Mouse (Mus musculus): Measurements from ENCODE around the gene Iqschfp. TPM values are rescaled to one million over a fixed set of nuclear protein-coding genes. Genes with fewer than 3 reads are reported as not detected.

Iqschfp gene
- total and polyA plus RNA-seq, 2 experiments, result not detected

- Histone ChIP-seq H3K79me2 (ENCODE audit: control insufficient read depth, insufficient read depth, low read length) (no peaks in the 10 kb centered on the region), H3K27ac (replicated peaks; ENCODE audit: insufficient read depth, low read depth, low read length) (no peak overlapping the region), H3K9ac (ENCODE audit: low read depth, low read length) (no peak overlapping the region), H3K4me3 (ENCODE audit: insufficient read depth, low read depth, low read length) (no peak overlapping the region), H3K36me3 (ENCODE audit: control insufficient read depth, insufficient read depth, low read length) (no peaks in the 10 kb centered on the region), H3K27me3 (ENCODE audit: control insufficient read depth, insufficient read depth, low read length) (no peaks in the 10 kb centered on the region), H3K4me1 (ENCODE audit: control insufficient read depth, insufficient read depth, low read length) (no peaks in the 10 kb centered on the region)
- no peak for TF ChIP-seq CTCF (IDR thresholded peaks at IDR 0.05; ENCODE audit: low read depth, low read length)
- no peak for TF ChIP-seq POLR2A (IDR thresholded peaks at IDR 0.05; ENCODE audit: extremely low read depth, insufficient read depth, low read length)
- DNase-seq (ENCODE audit: extremely low read depth, low read depth, low spot score), result no peak
- WGBS, result 87% methylated on average over 4 of the region's 4 CpGs
Measured at GRCm38 (mm10) chr3:68210422-68210821, 318.4 kb downstream of the Iqschfp start.

- WGBS, result 83% methylated on average over 3 of the region's 3 CpGs
- H3K36me3 ChIP-seq (ENCODE audit: control insufficient read depth, insufficient read depth, low read length), result no peaks in the 10 kb centered on the region
- DNase-seq (ENCODE audit: extremely low read depth, low read depth, low spot score), result no peak
- H3K4me1 ChIP-seq (ENCODE audit: control insufficient read depth, insufficient read depth, low read length), result no peaks in the 10 kb centered on the region
- no peaks in the 10 kb centered on the region for H3K79me2 ChIP-seq (ENCODE audit: control insufficient read depth, insufficient read depth, low read length)
- H3K27me3 ChIP-seq (ENCODE audit: control insufficient read depth, insufficient read depth, low read length), result no peaks in the 10 kb centered on the region
- TF ChIP-seq CTCF (IDR thresholded peaks at IDR 0.05; ENCODE audit: low read depth, low read length), result no peak
- no peak for TF ChIP-seq POLR2A (IDR thresholded peaks at IDR 0.05; ENCODE audit: extremely low read depth, insufficient read depth, low read length)
- no peak overlapping the region for H3K9ac ChIP-seq (ENCODE audit: low read depth, low read length)
- no peak overlapping the region for H3K27ac ChIP-seq (replicated peaks; ENCODE audit: insufficient read depth, low read depth, low read length)
- no peak overlapping the region for H3K4me3 ChIP-seq (ENCODE audit: insufficient read depth, low read depth, low read length)
Measured at GRCm38 (mm10) chr3:68221452-68221851, 329.4 kb downstream of the Iqschfp start.

DNA sequence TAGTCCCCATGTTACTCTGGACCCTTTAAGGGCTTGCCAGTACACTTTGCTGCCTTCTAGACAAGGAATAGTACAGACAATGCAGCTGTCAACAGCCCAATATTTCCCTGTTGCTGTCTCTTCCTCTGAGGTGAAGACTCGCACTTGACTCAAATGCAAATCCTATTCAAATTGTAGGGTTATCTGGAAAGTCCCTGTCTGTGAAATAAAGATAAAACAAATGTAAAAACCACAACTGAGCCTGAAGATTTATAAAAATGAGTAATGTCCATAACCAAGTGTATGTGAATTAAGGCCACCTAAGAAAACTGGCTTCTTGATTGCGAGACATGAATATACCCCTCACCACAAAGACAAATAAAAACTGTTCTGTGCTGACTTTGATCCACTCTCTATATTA is 347.9 kb downstream of the Iqschfp start:
- no peak for TF ChIP-seq POLR2A (IDR thresholded peaks at IDR 0.05; ENCODE audit: extremely low read depth, insufficient read depth, low read length)
- no peak for TF ChIP-seq CTCF (IDR thresholded peaks at IDR 0.05; ENCODE audit: low read depth, low read length)
- H3K27me3 ChIP-seq (ENCODE audit: control insufficient read depth, insufficient read depth, low read length), result peaks cover 3% of the 10 kb centered on the region; the same call in 1 of the 2 replicates
- H3K4me3 ChIP-seq (ENCODE audit: insufficient read depth, low read depth, low read length), result no peak overlapping the region
- no peak overlapping the region for H3K27ac ChIP-seq (replicated peaks; ENCODE audit: insufficient read depth, low read depth, low read length)
- no peak overlapping the region for H3K9ac ChIP-seq (ENCODE audit: low read depth, low read length)
- DNase-seq (ENCODE audit: extremely low read depth, low read depth, low spot score), result no peak
- 84% methylated on average over 2 of the region's 2 CpGs for WGBS
- no peaks in the 10 kb centered on the region for H3K36me3 ChIP-seq (ENCODE audit: control insufficient read depth, insufficient read depth, low read length)
- no peaks in the 10 kb centered on the region for H3K4me1 ChIP-seq (ENCODE audit: control insufficient read depth, insufficient read depth, low read length)
- H3K79me2 ChIP-seq (ENCODE audit: control insufficient read depth, insufficient read depth, low read length), result no peaks in the 10 kb centered on the region

DNA sequence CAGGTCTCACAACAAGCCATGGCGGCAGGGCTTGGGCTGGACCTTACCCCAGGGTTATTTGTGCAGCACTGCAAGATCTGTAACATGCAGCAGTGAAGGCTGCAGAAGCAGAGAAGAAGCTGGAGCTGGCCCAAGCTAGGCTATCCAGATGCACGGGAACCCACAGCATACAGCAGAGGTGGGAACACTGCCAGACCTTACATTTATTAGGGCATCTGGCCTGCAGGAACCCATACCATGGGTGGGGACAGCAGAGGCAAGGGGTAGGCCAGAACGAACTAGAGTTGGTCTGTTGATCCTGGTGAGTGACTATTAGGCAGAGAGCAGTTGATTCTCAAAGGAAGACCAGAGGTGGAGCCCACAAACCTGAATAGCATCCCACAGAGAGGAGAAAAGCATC is 351.2 kb downstream of the Iqschfp start:
- Histone ChIP-seq H3K27me3 (ENCODE audit: control insufficient read depth, insufficient read depth, low read length) (peaks cover 3% of the 10 kb centered on the region; the same call in 1 of the 2 replicates), H3K4me3 (ENCODE audit: insufficient read depth, low read depth, low read length) (no peak overlapping the region), H3K79me2 (ENCODE audit: control insufficient read depth, insufficient read depth, low read length) (no peaks in the 10 kb centered on the region), H3K4me1 (ENCODE audit: control insufficient read depth, insufficient read depth, low read length) (no peaks in the 10 kb centered on the region), H3K27ac (replicated peaks; ENCODE audit: insufficient read depth, low read depth, low read length) (no peak overlapping the region), H3K9ac (ENCODE audit: low read depth, low read length) (no peak overlapping the region), H3K36me3 (ENCODE audit: control insufficient read depth, insufficient read depth, low read length) (no peaks in the 10 kb centered on the region)
- 73% methylated on average over 3 of the region's 3 CpGs for WGBS
- TF ChIP-seq CTCF (IDR thresholded peaks at IDR 0.05; ENCODE audit: low read depth, low read length), result no peak
- no peak for DNase-seq (ENCODE audit: extremely low read depth, low read depth, low spot score)

DNA sequence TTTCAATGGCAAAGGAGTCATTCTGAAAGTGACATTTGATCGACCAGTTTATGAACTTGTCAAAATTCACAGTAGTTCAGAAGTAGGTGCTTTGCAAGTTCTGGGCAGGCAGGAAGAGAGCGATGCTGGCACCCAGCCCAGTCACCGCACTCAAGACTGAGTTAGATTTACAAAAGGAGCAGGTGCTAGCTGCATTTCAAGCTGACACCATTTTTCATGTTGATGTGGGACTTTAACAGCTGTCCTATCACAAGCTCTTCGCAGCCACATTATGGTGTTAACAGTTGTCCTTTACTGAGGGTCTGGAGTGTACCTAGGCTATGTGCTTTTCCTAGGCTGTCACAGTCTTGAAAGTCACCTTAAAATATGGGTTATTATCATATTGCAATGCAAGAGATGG is 354.1 kb downstream of the Iqschfp start:
- peaks cover 3% of the 10 kb centered on the region; the same call in 1 of the 2 replicates for H3K27me3 ChIP-seq (ENCODE audit: control insufficient read depth, insufficient read depth, low read length)
- H3K9ac ChIP-seq (ENCODE audit: low read depth, low read length), result no peak overlapping the region
- DNase-seq (ENCODE audit: extremely low read depth, low read depth, low spot score), result no peak
- no peak overlapping the region for H3K4me3 ChIP-seq (ENCODE audit: insufficient read depth, low read depth, low read length)
- WGBS, result 86% methylated on average over 4 of the region's 4 CpGs
- TF ChIP-seq CTCF (IDR thresholded peaks at IDR 0.05; ENCODE audit: low read depth, low read length) (no peak), POLR2A (IDR thresholded peaks at IDR 0.05; ENCODE audit: extremely low read depth, insufficient read depth, low read length) (no peak)
- no peaks in the 10 kb centered on the region for H3K36me3 ChIP-seq (ENCODE audit: control insufficient read depth, insufficient read depth, low read length)
- no peaks in the 10 kb centered on the region for H3K79me2 ChIP-seq (ENCODE audit: control insufficient read depth, insufficient read depth, low read length)
- H3K27ac ChIP-seq (replicated peaks; ENCODE audit: insufficient read depth, low read depth, low read length), result no peak overlapping the region
- H3K4me1 ChIP-seq (ENCODE audit: control insufficient read depth, insufficient read depth, low read length), result no peaks in the 10 kb centered on the region

- no peaks in the 10 kb centered on the region for H3K79me2 ChIP-seq (ENCODE audit: control insufficient read depth, insufficient read depth, low read length)
- TF ChIP-seq POLR2A (IDR thresholded peaks at IDR 0.05; ENCODE audit: extremely low read depth, insufficient read depth, low read length) (no peak), CTCF (IDR thresholded peaks at IDR 0.05; ENCODE audit: low read depth, low read length) (no peak)
- no peak overlapping the region for H3K4me3 ChIP-seq (ENCODE audit: insufficient read depth, low read depth, low read length)
- 68% methylated on average over 2 of the region's 2 CpGs for WGBS
- H3K4me1 ChIP-seq (ENCODE audit: control insufficient read depth, insufficient read depth, low read length), result no peaks in the 10 kb centered on the region
- no peak overlapping the region for H3K9ac ChIP-seq (ENCODE audit: low read depth, low read length)
- no peaks in the 10 kb centered on the region for H3K36me3 ChIP-seq (ENCODE audit: control insufficient read depth, insufficient read depth, low read length)
- H3K27me3 ChIP-seq (ENCODE audit: control insufficient read depth, insufficient read depth, low read length), result no peaks in the 10 kb centered on the region
- DNase-seq (ENCODE audit: extremely low read depth, low read depth, low spot score), result no peak
- H3K27ac ChIP-seq (replicated peaks; ENCODE audit: insufficient read depth, low read depth, low read length), result no peak overlapping the region
Measured at GRCm38 (mm10) chr3:68250589-68250988, 358.6 kb downstream of the Iqschfp start.
